Mouse (Mus musculus): Measurements from ENCODE around the gene Irf2.
A peak's percentile ranks its signal among the peaks of the same experiment; 100 is the strongest.

The Irf2 gene

GRCm38 (mm10) chr8:46739003-46739949, at the start of gene Irf2:
Gene Irf2 (plus strand): TSS chr8:46739732.
- DNase-seq (ENCODE audit: low spot score), result peak; percentile 91

- DNase-seq (ENCODE audit: low spot score), result no peak
Observed at GRCm38 (mm10) chr8:46690111-46690510, 49.4 kb upstream of the Irf2 start.

DNA sequence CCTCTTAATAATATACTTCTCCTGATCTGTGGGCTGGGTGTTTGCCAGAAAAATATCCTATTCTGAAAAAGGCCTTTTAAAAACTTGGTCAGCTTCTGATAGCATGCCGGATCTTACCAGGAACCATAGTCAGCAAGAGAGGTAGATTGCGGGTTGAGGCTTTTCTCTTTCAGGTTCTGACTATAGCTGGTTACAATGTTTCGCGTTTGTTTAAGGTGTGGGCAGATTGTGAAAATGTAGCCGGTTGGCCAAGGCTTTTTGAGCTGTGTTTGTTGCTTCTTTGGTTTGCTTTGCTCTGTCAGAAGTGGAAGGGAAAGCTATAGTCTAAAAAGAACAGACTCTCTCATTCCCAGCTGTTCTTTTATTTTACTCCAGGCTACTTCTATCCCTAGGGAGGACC, 49.0 kb upstream of the Irf2 start:
- no peak for DNase-seq (ENCODE audit: low spot score)

DNA sequence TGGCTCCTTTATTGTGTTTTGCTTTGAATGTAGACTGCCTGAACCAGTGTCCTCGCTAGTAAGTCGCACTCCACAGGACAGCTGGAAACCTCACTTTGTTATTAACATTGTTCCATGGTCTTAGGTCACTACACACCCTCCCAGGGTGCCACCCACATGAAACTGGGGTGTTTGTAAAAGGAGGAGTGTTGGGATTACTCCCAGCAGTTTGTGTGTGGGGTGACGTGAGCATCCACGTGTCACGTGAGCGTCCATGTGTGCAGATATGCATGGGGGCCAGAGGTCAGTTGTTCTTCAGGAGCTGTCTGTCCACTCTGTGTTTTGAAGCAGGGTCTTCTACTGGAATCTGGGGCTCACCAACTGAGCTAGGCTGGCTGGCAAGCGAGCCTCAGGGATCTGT, 48.2 kb upstream of the Irf2 start:
- DNase-seq (ENCODE audit: low spot score), result no peak

DNA sequence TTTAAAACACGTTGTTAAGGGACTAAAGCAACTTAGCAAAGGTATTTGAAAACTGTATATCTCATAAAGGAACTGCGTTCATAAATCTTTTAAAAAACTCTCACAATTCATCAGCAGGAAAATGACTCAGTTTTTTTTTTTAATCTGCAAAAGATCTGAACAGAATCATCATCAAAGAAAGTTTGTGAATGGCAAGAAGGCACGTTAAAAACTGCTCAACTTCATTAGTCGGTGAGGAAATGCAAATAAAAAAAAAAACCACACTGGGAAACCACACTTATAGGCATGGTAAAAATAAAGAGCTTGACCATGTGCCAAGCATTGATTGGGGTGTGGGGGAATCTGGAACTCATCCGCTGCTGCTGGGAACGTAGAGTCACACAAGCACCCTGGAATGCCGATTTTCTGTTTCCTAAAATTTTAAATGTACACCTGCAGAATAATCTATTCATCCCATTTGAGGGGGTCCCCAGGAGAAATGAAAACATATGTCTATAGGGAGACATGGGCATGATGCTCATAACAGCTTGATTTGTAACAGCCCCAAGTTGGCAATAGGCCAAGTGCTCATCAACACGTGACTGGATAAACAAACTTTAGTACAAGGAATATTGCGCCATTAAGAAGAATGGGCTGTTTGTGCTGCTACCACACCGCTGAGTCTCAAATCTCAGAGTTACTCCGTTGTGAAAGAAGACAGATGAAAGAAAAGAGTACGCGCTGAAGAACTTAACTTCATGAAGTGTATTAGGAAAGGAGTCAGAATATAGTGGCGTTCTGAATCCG, 43.1 kb upstream of the Irf2 start:
- DNase-seq (ENCODE audit: low spot score), result no peak

GRCm38 (mm10) chr8:46697566-46697965, 42.0 kb upstream of the Irf2 start:
- DNase-seq (ENCODE audit: low spot score), result no peak

DNA sequence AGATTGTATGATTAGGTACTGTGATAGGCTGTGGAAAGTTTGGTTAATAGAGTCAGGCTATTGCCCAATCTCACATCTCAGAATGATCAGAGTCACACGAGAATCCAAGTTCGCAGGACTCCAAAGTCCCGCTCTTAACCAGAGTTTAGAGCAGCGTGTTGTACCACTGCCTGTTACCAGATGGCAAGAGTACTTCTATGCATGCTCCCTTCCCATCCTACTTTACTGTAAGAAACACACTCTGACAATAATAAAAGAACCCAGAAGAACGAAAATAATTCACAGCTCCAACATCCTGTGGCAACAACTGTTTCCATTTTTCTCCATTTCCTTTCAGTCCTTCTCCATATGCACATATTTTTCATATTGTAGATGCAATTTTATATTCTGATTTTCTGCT, 41.4 kb upstream of the Irf2 start:
- no peak for DNase-seq (ENCODE audit: low spot score)

- no peak for DNase-seq (ENCODE audit: low spot score)
Observed at GRCm38 (mm10) chr8:46705145-46705544, 34.4 kb upstream of the Irf2 start.

DNA sequence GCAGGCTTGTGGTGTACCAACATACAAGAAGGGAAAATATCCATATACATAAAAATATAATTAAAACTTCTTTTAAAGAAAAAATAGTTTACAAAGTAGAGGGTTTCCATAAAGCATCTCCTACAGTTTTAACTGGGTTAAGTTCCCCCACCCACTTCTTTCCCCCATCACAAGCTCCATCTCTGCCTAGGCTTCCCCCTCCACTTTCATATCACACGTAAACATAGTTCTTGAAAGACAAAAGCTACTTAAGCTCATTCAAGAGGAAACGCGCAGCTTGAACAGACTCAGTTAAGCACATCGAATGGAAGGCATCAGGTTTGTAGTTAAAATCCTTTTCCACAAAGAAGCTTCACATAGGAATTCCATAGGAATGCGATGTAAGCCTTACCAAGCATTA, 32.8 kb upstream of the Irf2 start:
- DNase-seq (ENCODE audit: low spot score), result no peak

- no peak for DNase-seq (ENCODE audit: low spot score)
Observed at GRCm38 (mm10) chr8:46709302-46709701, 30.2 kb upstream of the Irf2 start.

- no peak for DNase-seq (ENCODE audit: low spot score)
Observed at GRCm38 (mm10) chr8:46710289-46710688, 29.2 kb upstream of the Irf2 start.

DNA sequence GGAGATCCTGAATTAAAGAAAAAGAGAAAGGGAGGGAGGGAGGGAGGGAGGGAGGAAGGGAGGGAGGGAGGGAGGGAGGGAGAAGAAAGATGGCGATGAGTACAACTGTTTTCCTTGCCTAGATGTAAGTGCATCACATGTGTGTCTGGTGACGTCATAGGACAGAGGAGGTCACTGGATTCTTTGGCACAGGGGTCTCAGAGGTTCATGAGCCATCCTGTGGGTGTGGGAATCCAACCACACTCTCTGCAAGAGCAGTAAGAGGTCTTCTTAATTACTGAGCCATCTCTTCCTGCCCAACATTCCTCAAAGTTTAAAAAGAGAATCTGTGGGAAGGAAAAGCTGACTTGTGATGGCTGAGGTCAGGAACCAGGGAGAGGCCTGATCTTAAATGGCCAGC, 28.0 kb upstream of the Irf2 start:
- DNase-seq (ENCODE audit: low spot score), result no peak

GRCm38 (mm10) chr8:46713178-46713577, 26.4 kb upstream of the Irf2 start:
- DNase-seq (ENCODE audit: low spot score), result no peak

GRCm38 (mm10) chr8:46713844-46714243, 25.7 kb upstream of the Irf2 start:
- peak; percentile 44 for DNase-seq (ENCODE audit: low spot score)

- DNase-seq (ENCODE audit: low spot score), result no peak
Observed at GRCm38 (mm10) chr8:46714400-46714799, 25.1 kb upstream of the Irf2 start.

DNA sequence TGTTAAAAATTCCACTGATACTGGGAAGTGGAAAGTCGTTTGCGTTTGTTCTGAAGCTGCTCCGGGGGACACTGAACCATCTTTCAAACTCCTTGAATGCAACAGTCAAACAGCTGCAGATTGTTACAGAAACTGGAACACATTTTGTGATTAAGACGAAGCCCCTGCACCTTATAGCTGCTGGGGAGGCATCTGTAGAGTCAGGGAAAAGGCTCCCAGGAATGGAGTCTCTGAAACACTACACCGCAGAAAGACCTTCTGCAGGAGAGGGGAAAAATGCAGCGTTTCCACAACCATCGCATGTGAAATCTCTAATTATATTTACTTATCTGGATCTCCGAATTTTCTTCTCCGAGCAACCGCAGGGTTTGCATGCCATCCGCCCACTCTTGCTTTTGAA, 23.1 kb upstream of the Irf2 start:
- DNase-seq (ENCODE audit: low spot score), result no peak

GRCm38 (mm10) chr8:46717170-46717569, 22.4 kb upstream of the Irf2 start:
- DNase-seq (ENCODE audit: low spot score), result no peak

GRCm38 (mm10) chr8:46718301-46718700, 21.2 kb upstream of the Irf2 start:
- no peak for DNase-seq (ENCODE audit: low spot score)

DNA sequence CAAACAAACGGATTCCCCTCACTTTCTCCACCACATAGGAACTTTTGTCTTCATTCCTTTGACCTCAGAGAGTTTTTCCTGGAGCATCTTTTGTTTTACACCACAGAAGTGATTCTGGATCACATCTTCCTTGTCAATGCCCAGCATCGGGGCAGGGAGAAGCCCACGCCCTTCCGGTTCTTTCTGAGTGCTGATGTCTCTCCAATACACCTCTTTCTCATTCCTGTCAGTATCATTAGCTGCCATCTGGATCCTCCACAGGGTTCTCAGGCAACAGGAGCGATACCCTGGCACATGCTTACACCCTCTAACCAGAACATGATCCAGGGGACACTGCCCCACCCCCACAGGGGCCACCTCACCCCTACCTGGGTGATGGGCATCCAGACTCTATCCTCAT, 20.8 kb upstream of the Irf2 start:
- DNase-seq (ENCODE audit: low spot score), result no peak

- DNase-seq (ENCODE audit: low spot score), result no peak
Observed at GRCm38 (mm10) chr8:46720656-46721055, 18.9 kb upstream of the Irf2 start.

DNA sequence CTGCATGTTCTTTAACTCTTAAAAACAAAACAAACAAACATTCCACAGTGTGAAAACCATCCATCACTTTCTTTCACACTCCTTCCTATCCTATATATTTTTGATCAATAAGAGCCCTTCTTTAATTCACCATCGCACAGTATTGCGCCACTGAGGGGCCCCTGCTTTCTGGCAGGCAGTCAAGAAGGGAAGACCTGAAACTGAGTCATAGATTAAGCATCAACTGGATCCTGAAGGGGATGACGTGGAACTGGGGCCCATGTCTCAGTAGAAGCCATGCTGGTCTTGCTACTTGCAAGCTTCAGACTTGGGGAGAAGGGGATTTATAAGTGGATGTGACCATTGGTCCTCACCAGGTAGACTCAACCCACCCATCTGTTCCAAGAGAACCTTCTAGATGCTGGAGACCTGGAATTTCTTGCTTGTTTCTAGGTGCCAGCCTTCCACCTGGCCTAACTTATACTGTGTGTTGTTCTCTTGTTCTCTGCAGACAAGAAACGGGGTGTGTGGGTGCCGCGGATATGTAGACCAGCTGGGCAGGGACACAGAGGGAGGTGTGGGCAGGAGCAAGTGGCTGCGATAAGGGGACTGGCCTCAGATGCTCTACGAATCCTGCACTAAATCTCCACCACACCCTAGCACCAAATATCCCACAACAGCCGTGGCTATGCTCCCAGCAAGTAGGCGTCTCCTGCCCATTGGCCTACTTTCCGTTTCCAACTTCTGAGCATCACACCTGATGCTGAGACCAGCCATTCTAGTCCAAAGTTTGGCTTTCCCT, 18.3 kb upstream of the Irf2 start:
- DNase-seq (ENCODE audit: low spot score), result no peak

DNA sequence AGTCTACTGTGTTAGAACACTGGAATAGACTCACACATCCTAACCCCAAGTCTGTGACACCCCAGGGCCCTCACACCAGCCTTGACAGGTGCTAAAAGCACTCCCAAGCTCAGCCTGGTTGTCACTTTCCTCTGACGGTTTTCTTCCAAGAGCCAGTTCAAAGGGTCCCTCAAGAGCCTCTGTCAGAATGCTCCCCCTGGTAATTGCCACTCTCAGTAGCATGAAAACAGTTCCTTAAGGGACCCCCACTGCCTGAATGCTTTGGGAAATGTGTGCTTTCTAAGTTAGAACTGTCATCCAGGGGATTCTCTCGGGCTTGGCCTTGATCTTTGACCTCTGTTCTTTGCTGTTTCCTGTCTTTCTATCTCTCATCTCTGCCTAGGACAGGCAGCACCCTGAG, 17.0 kb upstream of the Irf2 start:
- no peak for DNase-seq (ENCODE audit: low spot score)

Data from urinary bladder, postnatal 14 days (tissue).